Mouse (Mus musculus): ENCODE results near the gene Aagab. TPM values are rescaled to one million over a fixed set of nuclear protein-coding genes. Genes with fewer than 3 reads are reported as not detected.
A peak's percentile ranks its signal among the peaks of the same experiment; 100 is the strongest.

Gene Aagab
- polyA plus RNA-seq, 1 experiment from 2014 or later, result 26.5 TPM

DNA sequence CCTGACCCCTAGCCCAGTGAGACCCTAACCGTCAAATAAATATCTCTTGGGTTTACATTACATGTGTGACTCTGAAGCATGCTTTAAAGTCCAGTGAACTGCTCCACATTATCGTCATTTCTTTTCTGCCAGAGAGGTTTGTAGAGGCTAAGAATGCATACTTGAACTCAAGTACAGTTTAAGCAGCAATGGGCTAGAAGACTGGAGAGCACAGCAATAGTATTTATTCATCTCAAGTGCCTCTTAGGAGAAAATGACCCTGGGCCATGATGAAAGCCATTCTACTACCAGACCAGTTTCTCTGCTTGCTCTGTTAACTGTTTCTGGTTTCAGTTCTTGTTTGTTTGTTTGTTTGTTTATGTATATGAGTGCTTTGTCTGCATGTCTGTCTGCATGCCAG lies 39.0 kb upstream of the Aagab start:
- Histone ChIP-seq H3K27me3 (replicated peaks; ENCODE audit: control insufficient read depth, insufficient read depth, low read length) (no peaks in the 10 kb centered on the region; the same call in 1 of the 2 replicates), H3K36me3 (ENCODE audit: control insufficient read depth, insufficient read depth) (no peaks in the 10 kb centered on the region), H3K27ac (ENCODE audit: low read depth, low read length) (no peak overlapping the region), H3K9me3 (ENCODE audit: control insufficient read depth) (no peaks in the 10 kb centered on the region), H3K9ac (ENCODE audit: low read depth, low read length) (no peak overlapping the region), H3K4me1 (replicated peaks; ENCODE audit: control insufficient read depth, insufficient read depth, low read length) (no peaks in the 10 kb centered on the region), H3K4me2 (replicated peaks; ENCODE audit: low read depth) (no peak overlapping the region), H3K4me3 (ENCODE audit: low read depth, low read length) (no peak overlapping the region)
- TF ChIP-seq CTCF (IDR thresholded peaks at IDR 0.05; ENCODE audit: low read depth), result no peak
- WGBS, result 64% methylated on average over 2 of the region's 2 CpGs
- no peak for ATAC-seq

DNA sequence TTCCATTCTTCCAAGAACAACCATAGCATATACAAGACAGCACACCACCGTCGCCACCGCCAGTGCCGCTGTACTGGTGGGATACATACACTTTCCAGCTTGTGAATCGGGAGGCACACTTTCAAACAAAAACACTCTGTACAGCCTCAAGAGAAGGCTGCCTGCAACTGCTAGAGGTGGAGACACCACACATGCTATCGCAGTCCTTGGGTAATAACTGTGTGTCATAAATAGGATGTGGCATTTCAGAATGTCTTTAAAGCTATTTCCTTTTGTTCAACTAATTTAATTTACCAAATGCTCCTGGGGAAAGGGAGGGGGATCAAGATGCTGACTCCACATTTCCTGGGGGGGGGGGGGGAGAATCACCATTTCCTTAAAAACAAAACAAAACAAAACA lies 34.1 kb upstream of the Aagab start:
- WGBS, result 74% methylated on average over 6 of the region's 6 CpGs
- Histone ChIP-seq H3K4me1 (replicated peaks; ENCODE audit: control insufficient read depth, insufficient read depth, low read length) (no peaks in the 10 kb centered on the region), H3K36me3 (ENCODE audit: control insufficient read depth, insufficient read depth) (no peaks in the 10 kb centered on the region), H3K27ac (ENCODE audit: low read depth, low read length) (no peak overlapping the region), H3K4me2 (replicated peaks; ENCODE audit: low read depth) (no peak overlapping the region), H3K27me3 (replicated peaks; ENCODE audit: control insufficient read depth, insufficient read depth, low read length) (peaks cover 5% of the 10 kb centered on the region; the same call in 1 of the 2 replicates), H3K9me3 (ENCODE audit: control insufficient read depth) (no peaks in the 10 kb centered on the region), H3K4me3 (ENCODE audit: low read depth, low read length) (no peak overlapping the region), H3K9ac (ENCODE audit: low read depth, low read length) (no peak overlapping the region)
- no peak for TF ChIP-seq CTCF (IDR thresholded peaks at IDR 0.05; ENCODE audit: low read depth)
- no peak for ATAC-seq

DNA sequence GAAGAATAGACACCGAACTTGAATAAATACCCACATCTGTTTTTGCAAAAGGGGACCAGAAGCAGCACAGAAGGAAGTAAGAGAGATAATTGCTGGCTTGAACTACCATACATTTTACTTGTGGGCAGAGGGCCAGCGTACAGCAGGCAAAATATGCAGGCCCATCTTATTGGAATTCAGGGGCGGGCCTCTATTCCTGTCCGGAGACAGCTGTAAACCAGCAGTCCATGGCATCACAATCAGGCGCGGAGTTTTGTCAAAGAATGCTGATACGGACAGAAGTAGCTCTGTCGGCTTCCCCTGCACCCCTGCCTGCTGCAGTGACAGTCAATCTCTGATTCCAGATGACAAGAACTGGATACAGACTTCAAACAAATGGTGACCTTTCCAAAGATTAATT lies 33.7 kb upstream of the Aagab start:
- WGBS, result 26% methylated on average over 8 of the region's 8 CpGs
- no peak overlapping the region for H3K4me2 ChIP-seq (replicated peaks; ENCODE audit: low read depth)
- no peak overlapping the region for H3K4me3 ChIP-seq (ENCODE audit: low read depth, low read length)
- H3K27me3 ChIP-seq (replicated peaks; ENCODE audit: control insufficient read depth, insufficient read depth, low read length), result peaks cover 5% of the 10 kb centered on the region; the same call in 1 of the 2 replicates
- no peaks in the 10 kb centered on the region for H3K4me1 ChIP-seq (replicated peaks; ENCODE audit: control insufficient read depth, insufficient read depth, low read length)
- no peak for ATAC-seq
- no peak overlapping the region for H3K9ac ChIP-seq (ENCODE audit: low read depth, low read length)
- H3K36me3 ChIP-seq (ENCODE audit: control insufficient read depth, insufficient read depth), result no peaks in the 10 kb centered on the region
- no peak for TF ChIP-seq CTCF (IDR thresholded peaks at IDR 0.05; ENCODE audit: low read depth)
- no peaks in the 10 kb centered on the region for H3K9me3 ChIP-seq (ENCODE audit: control insufficient read depth)
- H3K27ac ChIP-seq (ENCODE audit: low read depth, low read length), result no peak overlapping the region

DNA sequence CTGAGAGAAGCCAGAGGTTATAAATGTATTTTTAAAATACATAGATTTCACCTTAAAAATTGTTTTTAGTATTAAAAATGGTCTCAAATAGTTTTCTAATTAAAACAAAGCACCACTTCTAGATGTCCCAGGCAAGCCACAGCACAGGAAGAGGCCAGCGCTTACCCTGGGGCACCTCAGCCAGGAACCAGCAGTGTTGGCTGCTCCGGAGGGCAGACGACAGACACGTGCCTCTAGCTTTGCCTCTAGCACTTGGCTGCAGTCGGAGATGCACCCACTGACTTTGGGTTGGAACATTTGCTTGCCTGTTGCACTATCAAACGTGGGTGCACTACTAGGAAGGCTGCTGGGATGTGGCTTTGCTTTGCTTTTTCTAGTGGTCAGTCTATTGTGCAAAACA lies 30.6 kb upstream of the Aagab start:
- Histone ChIP-seq H3K36me3 (ENCODE audit: control insufficient read depth, insufficient read depth) (no peaks in the 10 kb centered on the region), H3K9me3 (ENCODE audit: control insufficient read depth) (no peaks in the 10 kb centered on the region)

DNA sequence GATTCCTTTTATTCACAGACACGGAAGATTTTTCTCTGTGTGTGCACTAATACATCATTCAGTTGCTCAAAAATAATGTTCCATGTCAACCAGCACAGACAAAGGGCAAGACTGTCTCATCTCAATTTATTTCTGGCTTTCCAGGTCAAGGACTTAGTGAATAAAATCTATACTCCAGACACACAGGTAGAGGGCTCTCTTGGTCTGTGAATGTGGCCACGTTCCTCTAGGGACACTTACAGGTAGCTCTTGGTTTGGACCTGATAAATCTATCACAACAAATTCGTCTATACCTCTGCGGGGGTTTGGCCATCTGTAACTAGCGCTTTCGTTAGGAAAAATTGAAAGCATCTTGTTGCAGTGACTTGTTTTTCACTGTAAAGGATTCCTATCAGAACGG lies 29.6 kb upstream of the Aagab start:
- Histone ChIP-seq H3K36me3 (ENCODE audit: control insufficient read depth, insufficient read depth) (no peaks in the 10 kb centered on the region), H3K27ac (ENCODE audit: low read depth, low read length) (no peak overlapping the region), H3K4me1 (replicated peaks; ENCODE audit: control insufficient read depth, insufficient read depth, low read length) (no peaks in the 10 kb centered on the region), H3K4me2 (replicated peaks; ENCODE audit: low read depth) (no peak overlapping the region), H3K9me3 (ENCODE audit: control insufficient read depth) (no peaks in the 10 kb centered on the region), H3K4me3 (ENCODE audit: low read depth, low read length) (no peak overlapping the region), H3K27me3 (replicated peaks; ENCODE audit: control insufficient read depth, insufficient read depth, low read length) (peaks cover 5% of the 10 kb centered on the region; the same call in 1 of the 2 replicates), H3K9ac (ENCODE audit: low read depth, low read length) (no peak overlapping the region)
- TF ChIP-seq CTCF (IDR thresholded peaks at IDR 0.05; ENCODE audit: low read depth), result peak; percentile 26; the same call in 1 of the 2 replicates
- 73% methylated on average over 7 of the region's 7 CpGs for WGBS
- no peak for ATAC-seq

More for the DNA sequence above, 30.6 kb upstream of the Aagab start:
- no peak for TF ChIP-seq CTCF (IDR thresholded peaks at IDR 0.05; ENCODE audit: low read depth)
- Histone ChIP-seq H3K27me3 (replicated peaks; ENCODE audit: control insufficient read depth, insufficient read depth, low read length) (peaks cover 5% of the 10 kb centered on the region; the same call in 1 of the 2 replicates), H3K4me3 (ENCODE audit: low read depth, low read length) (no peak overlapping the region), H3K9ac (ENCODE audit: low read depth, low read length) (no peak overlapping the region), H3K4me1 (replicated peaks; ENCODE audit: control insufficient read depth, insufficient read depth, low read length) (no peaks in the 10 kb centered on the region), H3K27ac (ENCODE audit: low read depth, low read length) (no peak overlapping the region), H3K4me2 (replicated peaks; ENCODE audit: low read depth) (no peak overlapping the region)
- ATAC-seq, result no peak
- WGBS, result 61% methylated on average over 6 of the region's 6 CpGs

DNA sequence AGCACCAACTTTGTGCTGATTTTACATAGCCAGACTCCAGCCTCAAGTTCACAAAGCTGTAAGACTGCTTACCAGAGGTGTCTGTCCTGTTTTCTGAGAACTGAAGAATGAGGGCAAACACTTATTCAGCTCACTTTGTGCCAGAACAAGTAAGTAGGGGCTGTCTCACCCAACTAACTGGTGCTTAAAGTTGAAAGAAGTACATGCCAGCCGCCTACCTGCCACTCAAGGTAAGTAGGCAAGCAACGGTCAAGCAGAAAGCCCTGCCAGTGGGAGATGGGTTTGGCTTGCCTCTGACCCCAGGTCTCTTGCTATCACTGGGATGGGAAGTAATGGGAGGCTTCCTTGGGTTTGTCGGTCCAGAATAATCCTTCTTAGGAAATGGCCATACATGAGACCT lies 25.0 kb upstream of the Aagab start:
- no peak for TF ChIP-seq CTCF (IDR thresholded peaks at IDR 0.05; ENCODE audit: low read depth)
- no peak for ATAC-seq
- H3K4me1 ChIP-seq (replicated peaks; ENCODE audit: control insufficient read depth, insufficient read depth, low read length), result no peaks in the 10 kb centered on the region
- no peaks in the 10 kb centered on the region for H3K9me3 ChIP-seq (ENCODE audit: control insufficient read depth)
- no peaks in the 10 kb centered on the region for H3K36me3 ChIP-seq (ENCODE audit: control insufficient read depth, insufficient read depth)
- H3K27ac ChIP-seq (ENCODE audit: low read depth, low read length), result no peak overlapping the region
- H3K27me3 ChIP-seq (replicated peaks; ENCODE audit: control insufficient read depth, insufficient read depth, low read length), result no peaks in the 10 kb centered on the region
- H3K9ac ChIP-seq (ENCODE audit: low read depth, low read length), result no peak overlapping the region
- 86% methylated on average over 3 of the region's 3 CpGs for WGBS
- H3K4me2 ChIP-seq (replicated peaks; ENCODE audit: low read depth), result no peak overlapping the region
- no peak overlapping the region for H3K4me3 ChIP-seq (ENCODE audit: low read depth, low read length)

DNA sequence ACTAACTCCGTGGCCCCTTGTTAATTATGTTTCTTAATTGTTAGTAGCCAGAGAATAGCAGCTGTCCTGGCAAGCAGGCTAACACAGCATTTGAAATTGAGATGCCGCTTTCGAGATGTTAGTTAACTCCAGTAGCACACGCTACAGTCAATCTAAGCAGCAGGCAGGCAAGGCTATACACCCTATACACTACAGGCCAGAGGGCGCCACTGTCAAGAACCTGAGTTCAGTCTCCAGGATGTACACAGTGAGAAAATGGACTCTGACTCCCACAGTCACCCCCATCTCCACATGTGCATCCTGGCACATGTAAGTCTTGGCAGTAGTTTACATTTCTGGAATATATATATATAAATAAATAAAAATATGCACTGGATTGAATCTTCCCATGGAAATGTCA lies 22.8 kb upstream of the Aagab start:
- Histone ChIP-seq H3K36me3 (ENCODE audit: control insufficient read depth, insufficient read depth) (no peaks in the 10 kb centered on the region), H3K4me3 (ENCODE audit: low read depth, low read length) (no peak overlapping the region), H3K27me3 (replicated peaks; ENCODE audit: control insufficient read depth, insufficient read depth, low read length) (no peaks in the 10 kb centered on the region), H3K9me3 (ENCODE audit: control insufficient read depth) (no peaks in the 10 kb centered on the region), H3K9ac (ENCODE audit: low read depth, low read length) (no peak overlapping the region), H3K4me1 (replicated peaks; ENCODE audit: control insufficient read depth, insufficient read depth, low read length) (no peaks in the 10 kb centered on the region), H3K27ac (ENCODE audit: low read depth, low read length) (no peak overlapping the region), H3K4me2 (replicated peaks; ENCODE audit: low read depth) (no peak overlapping the region)
- ATAC-seq, result no peak
- peak; percentile 57 for TF ChIP-seq CTCF (IDR thresholded peaks at IDR 0.05; ENCODE audit: low read depth)
- WGBS, result 80% methylated on average over 5 of the region's 5 CpGs
